Mouse (Mus musculus): ENCODE results near the gene Pak4.
"Not testable (repeated sequence)": the region's sequence is repeated elsewhere in the genome, so short reads cannot be mapped to it uniquely, and the experiment has no call there.

DNA sequence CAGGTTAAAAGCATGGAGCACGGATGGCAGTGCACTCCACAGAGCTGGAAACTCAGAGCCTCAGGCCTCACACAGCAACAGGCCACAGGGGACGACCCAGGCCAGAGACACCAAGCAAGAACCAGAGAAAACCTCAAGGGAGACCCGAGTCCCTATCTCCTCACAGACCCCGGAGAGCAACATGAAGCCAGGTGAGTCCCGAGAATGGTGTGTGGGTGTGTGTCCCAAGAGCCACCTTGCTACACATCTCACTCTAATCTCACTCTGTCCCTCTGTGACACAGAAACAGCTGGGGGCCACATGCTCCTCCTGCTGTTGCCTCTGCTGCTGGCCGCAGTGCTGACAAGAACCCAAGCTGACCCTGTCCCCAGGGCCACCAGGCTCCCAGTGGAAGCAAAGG lies 75.4 kb downstream of the Pak4 start, which contains the start of gene Ifnl3:
- not testable (repeated sequence) for TF ChIP-seq POLR2A (IDR thresholded peaks at IDR 0.05; ENCODE audit: low read depth, low read length); CTCF (IDR thresholded peaks at IDR 0.05; ENCODE audit: borderline replicate concordance, insufficient read depth, low read length)
